Mouse (Mus musculus): ENCODE data around the gene Tmem141. TPM values are rescaled to one million over a fixed set of nuclear protein-coding genes. Genes with fewer than 3 reads are reported as not detected.
A peak's percentile ranks its signal among the peaks of the same experiment; 100 is the strongest.

The Tmem141 gene
- polyA plus RNA-seq, 1 experiment from 2014 or later = 47.0 TPM

- Histone ChIP-seq H3K4me3 (no peak overlapping the region), H3K27ac (replicated peaks) (no peak overlapping the region), H3K4me1 (replicated peaks) (no peaks in the 10 kb centered on the region), H3K27me3 (no peaks in the 10 kb centered on the region), H3K9me3 (no peaks in the 10 kb centered on the region), H3K9ac (no peak overlapping the region), H3K36me3 (no peaks in the 10 kb centered on the region), H3K4me2 (no peak overlapping the region)
- WGBS = 61% methylated on average over 1 of the region's 1 CpGs
- ATAC-seq (ENCODE audit: low FRiP score, low read depth) = no peak
These were observed 12.2 kb upstream of the Tmem141 start for GRCm38 (mm10) chr2:25634046-25634445.

DNA sequence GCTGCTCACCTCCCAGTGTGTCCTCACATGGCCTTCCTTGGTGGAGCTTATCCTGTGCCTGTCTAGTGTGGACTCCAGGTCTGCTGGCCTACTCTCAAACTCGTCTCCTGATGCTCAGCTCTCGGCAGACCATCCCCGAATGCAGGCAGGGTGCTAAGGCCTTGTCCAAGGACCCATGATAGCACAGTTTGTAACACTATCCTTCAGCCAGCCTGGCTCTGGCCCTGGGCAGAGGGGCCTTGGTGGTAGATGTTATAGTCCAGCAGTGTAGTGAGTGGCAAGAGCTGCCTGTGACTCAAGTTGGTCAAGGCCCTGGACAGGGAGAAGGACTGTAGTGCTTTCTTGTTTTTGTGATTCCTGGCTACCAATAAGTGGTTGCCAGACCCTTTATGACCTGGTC is 11.8 kb upstream of the Tmem141 start:
- WGBS = 91% methylated on average over 3 of the region's 3 CpGs

GRCm38 (mm10) chr2:25628738-25629137 is 6.9 kb upstream of the Tmem141 start:
- H3K4me1 ChIP-seq (replicated peaks) = no peaks in the 10 kb centered on the region
- H3K27me3 ChIP-seq = no peaks in the 10 kb centered on the region
- no peaks in the 10 kb centered on the region for H3K36me3 ChIP-seq
- H3K4me2 ChIP-seq = no peak overlapping the region
- H3K9me3 ChIP-seq = no peaks in the 10 kb centered on the region
- H3K9ac ChIP-seq = no peak overlapping the region
- no peak for ATAC-seq (ENCODE audit: low FRiP score, low read depth)
- 37% methylated on average over 4 of the region's 4 CpGs for WGBS
- no peak overlapping the region for H3K27ac ChIP-seq (replicated peaks)
- H3K4me3 ChIP-seq = no peak overlapping the region

More for the DNA sequence above, 11.8 kb upstream of the Tmem141 start:
- no peaks in the 10 kb centered on the region for H3K27me3 ChIP-seq
- H3K4me1 ChIP-seq (replicated peaks) = no peaks in the 10 kb centered on the region
- H3K4me3 ChIP-seq = no peak overlapping the region
- no peak overlapping the region for H3K4me2 ChIP-seq
- H3K9me3 ChIP-seq = no peaks in the 10 kb centered on the region
- H3K27ac ChIP-seq (replicated peaks) = no peak overlapping the region
- no peaks in the 10 kb centered on the region for H3K36me3 ChIP-seq
- H3K9ac ChIP-seq = no peak overlapping the region
- ATAC-seq (ENCODE audit: low FRiP score, low read depth) = no peak

GRCm38 (mm10) chr2:25627811-25628210 is 6.0 kb upstream of the Tmem141 start, which contains the start of gene Fcna:
Fcna (minus strand) TSS chr2:25628030.
- H3K9ac ChIP-seq = no peak within 1 kb of the TSS
- no peak within 1 kb of the TSS for H3K4me3 ChIP-seq
- no peak within 1 kb of the TSS for H3K4me2 ChIP-seq
- no peak within 1 kb of the TSS for H3K27ac ChIP-seq (replicated peaks)
- no peak for ATAC-seq (ENCODE audit: low FRiP score, low read depth)
- 92% methylated on average over 6 of the region's 6 CpGs for WGBS
- H3K36me3 ChIP-seq = no peaks in the 10 kb centered on the region
- H3K4me1 ChIP-seq (replicated peaks) = no peaks in the 10 kb centered on the region
- no peaks in the 10 kb centered on the region for H3K9me3 ChIP-seq
- H3K27me3 ChIP-seq = no peaks in the 10 kb centered on the region

GRCm38 (mm10) chr2:25625986-25626385 is 4.2 kb upstream of the Tmem141 start:
- 49% methylated on average over 5 of the region's 5 CpGs for WGBS
- Histone ChIP-seq H3K27ac (replicated peaks) (no peak overlapping the region), H3K9ac (no peak overlapping the region), H3K4me3 (no peak overlapping the region), H3K27me3 (no peaks in the 10 kb centered on the region), H3K4me1 (replicated peaks) (peaks cover 8% of the 10 kb centered on the region), H3K4me2 (no peak overlapping the region), H3K36me3 (no peaks in the 10 kb centered on the region), H3K9me3 (no peaks in the 10 kb centered on the region)
- no peak for ATAC-seq (ENCODE audit: low FRiP score, low read depth)

GRCm38 (mm10) chr2:25620852-25621228 is 965 bp downstream of the Tmem141 start:
- peaks cover 24% of the 10 kb centered on the region for H3K27me3 ChIP-seq
- no peak overlapping the region for H3K27ac ChIP-seq (replicated peaks)
- peaks cover 18% of the 10 kb centered on the region for H3K4me1 ChIP-seq (replicated peaks)
- 90% methylated on average over 4 of the region's 4 CpGs for WGBS
- H3K9me3 ChIP-seq = no peaks in the 10 kb centered on the region
- no peak for ATAC-seq (ENCODE audit: low FRiP score, low read depth)
- peak overlapping the region; percentile 63; the same call in 1 of the 2 replicates for H3K9ac ChIP-seq
- no peaks in the 10 kb centered on the region for H3K36me3 ChIP-seq
- H3K4me3 ChIP-seq = 0 out of 2 replicates have a peak overlapping the region, but pooled peaks have one; percentile 60
- peak overlapping the region; percentile 78 for H3K4me2 ChIP-seq

- Histone ChIP-seq H3K4me1 (replicated peaks) (peaks cover 18% of the 10 kb centered on the region), H3K4me2 (no peak overlapping the region), H3K27ac (replicated peaks) (no peak overlapping the region), H3K36me3 (no peaks in the 10 kb centered on the region), H3K27me3 (peaks cover 29% of the 10 kb centered on the region), H3K9ac (no peak overlapping the region), H3K9me3 (no peaks in the 10 kb centered on the region), H3K4me3 (no peak overlapping the region)
- ATAC-seq (ENCODE audit: low FRiP score, low read depth) = no peak
- 85% methylated on average over 6 of the region's 6 CpGs for WGBS
These were observed 1.4 kb downstream of the Tmem141 start for GRCm38 (mm10) chr2:25620386-25620785.

GRCm38 (mm10) chr2:25617578-25617977 is 4.2 kb downstream of the Tmem141 start, which contains the start of gene Ccdc183:
Ccdc183 (minus strand) TSS chr2:25617678.
- H3K4me1 ChIP-seq (replicated peaks) = peaks cover 18% of the 10 kb centered on the region
- H3K36me3 ChIP-seq = no peaks in the 10 kb centered on the region
- peak within 1 kb of the TSS; percentile 17; the same call in 1 of the 2 replicates for H3K4me2 ChIP-seq
- H3K9me3 ChIP-seq = no peaks in the 10 kb centered on the region
- peaks cover 40% of the 10 kb centered on the region for H3K27me3 ChIP-seq
- H3K9ac ChIP-seq = no peak within 1 kb of the TSS
- no peak within 1 kb of the TSS for H3K4me3 ChIP-seq
- H3K27ac ChIP-seq (replicated peaks) = no peak within 1 kb of the TSS
- ATAC-seq (ENCODE audit: low FRiP score, low read depth) = no peak
- 87% methylated on average over 3 of the region's 3 CpGs for WGBS

DNA sequence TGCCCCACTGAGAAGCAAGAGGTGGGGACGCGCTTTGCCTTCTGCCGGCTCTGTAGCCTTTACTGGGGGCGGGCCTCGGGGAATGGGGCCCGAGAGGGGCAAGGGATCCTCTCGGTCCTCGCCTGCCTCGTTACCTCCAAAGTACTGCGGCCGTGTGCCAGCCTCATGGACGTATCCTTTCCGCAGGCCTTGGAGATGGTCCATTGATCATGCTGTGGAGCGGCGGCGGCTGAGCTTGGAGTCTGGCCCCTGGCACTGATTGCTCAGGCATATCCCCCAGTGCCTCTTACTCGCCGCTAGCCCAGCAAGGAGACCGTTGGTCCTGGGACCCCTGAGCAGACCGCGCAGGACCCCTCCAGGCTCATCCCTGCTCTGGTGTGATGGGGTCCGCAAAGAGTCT is 5.4 kb downstream of the Tmem141 start:
- Histone ChIP-seq H3K9ac (no peak overlapping the region), H3K36me3 (no peaks in the 10 kb centered on the region), H3K9me3 (no peaks in the 10 kb centered on the region), H3K27ac (replicated peaks) (no peak overlapping the region), H3K4me3 (no peak overlapping the region), H3K27me3 (peaks cover 40% of the 10 kb centered on the region), H3K4me1 (replicated peaks) (peaks cover 14% of the 10 kb centered on the region), H3K4me2 (peak overlapping the region; percentile 17; the same call in 1 of the 2 replicates)
- no peak for ATAC-seq (ENCODE audit: low FRiP score, low read depth)
- WGBS = 18% methylated on average over 22 of the region's 22 CpGs

- 72% methylated on average over 10 of the region's 10 CpGs for WGBS
- peak overlapping the region; percentile 62 for H3K4me2 ChIP-seq
- H3K4me1 ChIP-seq (replicated peaks) = peaks cover 27% of the 10 kb centered on the region
- no peaks in the 10 kb centered on the region for H3K36me3 ChIP-seq
- H3K9me3 ChIP-seq = no peaks in the 10 kb centered on the region
- no peaks in the 10 kb centered on the region for H3K27me3 ChIP-seq
- H3K4me3 ChIP-seq = peak overlapping the region; percentile 66
- peak; percentile 25 for ATAC-seq (ENCODE audit: low FRiP score, low read depth)
- peak overlapping the region; percentile 39 for H3K9ac ChIP-seq
- H3K27ac ChIP-seq (replicated peaks) = peak overlapping the region; percentile 84
These were observed 13.1 kb downstream of the Tmem141 start for GRCm38 (mm10) chr2:25608671-25609070.

DNA sequence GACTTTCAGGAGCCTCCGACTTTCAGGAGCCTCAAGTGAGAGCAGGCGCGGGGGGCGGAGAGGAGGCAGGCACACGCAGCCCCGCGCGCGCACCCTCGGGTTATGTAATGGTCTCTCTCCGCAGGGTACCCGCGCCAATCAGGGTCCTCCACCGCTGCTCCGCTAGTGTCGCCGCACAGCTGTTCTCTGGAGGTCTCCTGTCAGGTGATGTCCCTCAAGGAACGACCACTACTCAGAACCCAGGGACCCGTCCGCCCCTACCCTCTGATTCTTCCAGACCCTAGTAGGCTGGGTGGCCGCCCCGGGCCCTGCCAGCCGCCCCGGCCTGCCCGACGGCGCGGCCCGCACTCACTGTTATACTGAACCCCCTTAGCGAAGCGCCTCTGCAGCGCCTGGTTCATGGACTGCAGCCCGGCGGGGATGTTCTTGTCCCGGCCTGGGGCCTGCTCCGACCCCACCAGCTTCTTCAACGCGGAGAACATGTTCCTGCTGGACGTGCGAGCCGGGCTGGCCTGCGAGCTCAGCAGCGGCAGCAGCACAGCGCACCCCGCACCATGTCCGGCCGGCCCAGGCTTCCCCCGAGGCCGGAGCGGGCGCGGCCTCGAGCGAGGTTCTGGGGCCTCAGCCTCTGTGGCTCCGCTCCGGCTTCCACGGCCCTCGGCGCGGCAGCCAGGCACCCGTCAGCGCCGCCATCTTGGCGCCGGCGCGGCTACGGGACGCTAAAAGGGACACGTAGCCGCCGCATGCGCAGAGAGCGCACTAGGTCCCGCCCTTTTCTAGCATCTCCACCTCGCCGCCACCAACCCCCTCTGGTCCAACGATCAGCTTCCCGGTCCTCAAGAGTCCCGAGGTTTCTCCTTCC is 13.8 kb downstream of the Tmem141 start, which contains the start of gene Rabl6:
Gene Rabl6, minus strand, starts transcription at position 761 of the 862 bp plus-strand sequence.
- Histone ChIP-seq H3K4me2 (peak within 1 kb of the TSS; percentile 62), H3K9ac (peak within 1 kb of the TSS; percentile 77)
- WGBS = under 1% methylated on average over 78 of the region's 80 CpGs

GRCm38 (mm10) chr2:25602526-25602925 is 19.3 kb downstream of the Tmem141 start:
- Histone ChIP-seq H3K4me2 (no peak overlapping the region), H3K9ac (no peak overlapping the region), H3K4me3 (no peak overlapping the region), H3K36me3 (peaks cover 52% of the 10 kb centered on the region), H3K27me3 (no peaks in the 10 kb centered on the region), H3K4me1 (replicated peaks) (peaks cover 17% of the 10 kb centered on the region), H3K27ac (replicated peaks) (no peak overlapping the region), H3K9me3 (no peaks in the 10 kb centered on the region)
- WGBS = 97% methylated on average over 5 of the region's 5 CpGs
- ATAC-seq (ENCODE audit: low FRiP score, low read depth) = no peak

More for the DNA sequence above, 13.8 kb downstream of the Tmem141 start, which contains the start of gene Rabl6:
- Histone ChIP-seq H3K27me3 (no peaks in the 10 kb centered on the region), H3K9me3 (no peaks in the 10 kb centered on the region), H3K4me3 (peak within 1 kb of the TSS; percentile 66), H3K27ac (replicated peaks) (peak within 1 kb of the TSS; percentile 84), H3K4me1 (replicated peaks) (peaks cover 27% of the 10 kb centered on the region), H3K36me3 (no peaks in the 10 kb centered on the region)
- peak; percentile 92 for ATAC-seq (ENCODE audit: low FRiP score, low read depth)
